Mouse (Mus musculus) limb, embryonic 12.5 days (tissue): Measurements from ENCODE around the gene Wdr26. TPM values are rescaled to one million over a fixed set of nuclear protein-coding genes. Genes with fewer than 3 reads are reported as not detected.

Source experiments
- ATAC-seq: fragments of 200-750 bp; cut with Nextera tagmentation; 2 replicates; pipeline ENCODE4 v1.8.0; 2017; ENCODE audit warnings: low read depth, moderate TSS enrichment; ENCODE audit not compliant: insufficient number of reproducible peaks, insufficient read depth, low FRiP score, low TSS enrichment
- H3K27ac ChIP-seq: fragments of 300-500 bp; sonication (generic); 2 replicates; pipeline ENCODE4 v1.5.1; 2016; ENCODE audit warnings: mild to moderate bottlenecking, moderate library complexity
- H3K27me3 ChIP-seq: fragments of 300-500 bp; sonication (generic); 2 replicates; pipeline ENCODE4 v1.6.1; 2016; ENCODE audit warnings: mild to moderate bottlenecking, moderate library complexity
- H3K36me3 ChIP-seq: fragments of 300-500 bp; sonication (generic); 2 replicates; pipeline ENCODE4 v1.6.1; 2016; ENCODE audit warnings: mild to moderate bottlenecking, moderate library complexity
- H3K4me1 ChIP-seq: fragments of 300-500 bp; sonication (generic); replicated peaks from 2 replicates; pipeline ENCODE4 v1.6.1; 2016
- H3K4me2 ChIP-seq: fragments of 300-500 bp; sonication (generic); 2 replicates; pipeline ENCODE4 v1.6.1; 2016; ENCODE audit warnings: mild to moderate bottlenecking, moderate library complexity
- H3K4me3 ChIP-seq: fragments of 300-500 bp; sonication (generic); replicated peaks from 2 replicates; pipeline ENCODE4 v1.5.1; 2016; ENCODE audit warnings: mild to moderate bottlenecking
- H3K9ac ChIP-seq: fragments of 300-500 bp; sonication (generic); replicated peaks from 2 replicates; pipeline ENCODE4 v1.6.1; 2016; ENCODE audit warnings: mild to moderate bottlenecking, moderate library complexity
- H3K9me3 ChIP-seq: fragments of 300-500 bp; sonication (generic); 2 replicates; pipeline ENCODE4 v1.6.1; 2016; ENCODE audit warnings: mild to moderate bottlenecking, moderate library complexity
- WGBS: fragments of 180-500 bp; shearing (Covaris S2); methylation state at CpG from one replicate; pipeline ENCODE4 v1.1.7; 2016; 5-methylcytosine and 5-hydroxymethylcytosine counted together
- polyA plus RNA-seq: library from polyadenylated mRNA; unstranded; fragments of >200 nt; fragmentation: Nextera tagmentation; extraction: Ambion mirVana; gene quantifications from 2 replicates; pipeline ENCODE4 v1.2.1, GENCODE M21; 2016

Gene Wdr26
- polyA plus RNA-seq, 1 experiment from 2014 or later: 39.2 TPM

- Histone ChIP-seq H3K27ac (no peak overlapping the region), H3K4me3 (no peak overlapping the region), H3K9ac (no peak overlapping the region), H3K27me3 (peaks cover 19% of the 10 kb centered on the region), H3K36me3 (no peaks in the 10 kb centered on the region), H3K4me1 (peaks cover 37% of the 10 kb centered on the region), H3K9me3 (no peaks in the 10 kb centered on the region), H3K4me2 (peak overlapping the region; percentile 78; the same call in 1 of the 2 replicates)
- 46% methylated on average over 9 of the region's 9 CpGs for WGBS
- no peak for ATAC-seq
Observed at GRCm38 (mm10) chr1:181255450-181255849, 43.6 kb upstream of the Wdr26 start.

- Histone ChIP-seq H3K4me3 (no peak overlapping the region), H3K27ac (no peak overlapping the region), H3K4me1 (peaks cover 12% of the 10 kb centered on the region), H3K9ac (no peak overlapping the region), H3K9me3 (peaks cover 6% of the 10 kb centered on the region; the same call in 1 of the 2 replicates), H3K27me3 (peaks cover 4% of the 10 kb centered on the region; the same call in 1 of the 2 replicates), H3K36me3 (no peaks in the 10 kb centered on the region), H3K4me2 (no peak overlapping the region)
- no peak for ATAC-seq
- 79% methylated on average over 5 of the region's 5 CpGs for WGBS
Observed at GRCm38 (mm10) chr1:181251624-181252023, 39.8 kb upstream of the Wdr26 start.

- H3K4me3 ChIP-seq: no peak overlapping the region
- 0 out of 2 replicates have a peak, but pooled peaks cover 4% of the 10 kb centered on the region for H3K27me3 ChIP-seq
- ATAC-seq: no peak
- H3K36me3 ChIP-seq: no peaks in the 10 kb centered on the region
- no peak overlapping the region for H3K27ac ChIP-seq
- peaks cover 6% of the 10 kb centered on the region; the same call in 1 of the 2 replicates for H3K4me1 ChIP-seq
- H3K4me2 ChIP-seq: no peak overlapping the region
- H3K9ac ChIP-seq: no peak overlapping the region
- H3K9me3 ChIP-seq: peaks cover 6% of the 10 kb centered on the region; the same call in 1 of the 2 replicates
- WGBS: 91% methylated on average over 8 of the region's 8 CpGs
Observed at GRCm38 (mm10) chr1:181250961-181251360, 39.2 kb upstream of the Wdr26 start.

GRCm38 (mm10) chr1:181249537-181249936 lies 37.7 kb upstream of the Wdr26 start:
- ATAC-seq: no peak
- Histone ChIP-seq H3K4me2 (no peak overlapping the region), H3K4me3 (no peak overlapping the region), H3K4me1 (0 out of 2 replicates have a peak, but pooled peaks cover 2% of the 10 kb centered on the region), H3K36me3 (no peaks in the 10 kb centered on the region), H3K27ac (no peak overlapping the region), H3K9me3 (peaks cover 6% of the 10 kb centered on the region; the same call in 1 of the 2 replicates), H3K9ac (no peak overlapping the region), H3K27me3 (no peaks in the 10 kb centered on the region)
- 93% methylated on average over 6 of the region's 6 CpGs for WGBS

- Histone ChIP-seq H3K4me1 (no peaks in the 10 kb centered on the region), H3K27ac (no peak overlapping the region), H3K9ac (no peak overlapping the region), H3K27me3 (no peaks in the 10 kb centered on the region), H3K36me3 (no peaks in the 10 kb centered on the region), H3K9me3 (peaks cover 6% of the 10 kb centered on the region; the same call in 1 of the 2 replicates), H3K4me3 (no peak overlapping the region), H3K4me2 (no peak overlapping the region)
- ATAC-seq: no peak
- WGBS: 80% methylated on average over 3 of the region's 3 CpGs
Observed at GRCm38 (mm10) chr1:181247175-181247574, 35.4 kb upstream of the Wdr26 start.

GRCm38 (mm10) chr1:181246487-181247138 lies 34.8 kb upstream of the Wdr26 start:
- Histone ChIP-seq H3K27me3 (no peaks in the 10 kb centered on the region), H3K27ac (no peak overlapping the region), H3K4me3 (no peak overlapping the region), H3K9ac (no peak overlapping the region), H3K36me3 (no peaks in the 10 kb centered on the region), H3K4me1 (no peaks in the 10 kb centered on the region), H3K9me3 (peaks cover 6% of the 10 kb centered on the region; the same call in 1 of the 2 replicates), H3K4me2 (no peak overlapping the region)
- no peak for ATAC-seq
- WGBS: 38% methylated on average over 7 of the region's 7 CpGs

GRCm38 (mm10) chr1:181245554-181246486 lies 34.0 kb upstream of the Wdr26 start:
- WGBS: 73% methylated on average over 11 of the region's 11 CpGs
- Histone ChIP-seq H3K4me3 (no peak overlapping the region), H3K4me1 (no peaks in the 10 kb centered on the region), H3K27ac (no peak overlapping the region), H3K9me3 (peaks cover 6% of the 10 kb centered on the region; the same call in 1 of the 2 replicates), H3K36me3 (no peaks in the 10 kb centered on the region), H3K9ac (no peak overlapping the region), H3K4me2 (no peak overlapping the region), H3K27me3 (no peaks in the 10 kb centered on the region)
- no peak for ATAC-seq

- no peaks in the 10 kb centered on the region for H3K27me3 ChIP-seq
- H3K4me3 ChIP-seq: no peak overlapping the region
- no peaks in the 10 kb centered on the region for H3K4me1 ChIP-seq
- 93% methylated on average over 2 of the region's 2 CpGs for WGBS
- no peak overlapping the region for H3K9ac ChIP-seq
- ATAC-seq: no peak
- peaks cover 3% of the 10 kb centered on the region; the same call in 1 of the 2 replicates for H3K9me3 ChIP-seq
- no peak overlapping the region for H3K4me2 ChIP-seq
- no peaks in the 10 kb centered on the region for H3K36me3 ChIP-seq
- no peak overlapping the region for H3K27ac ChIP-seq
Observed at GRCm38 (mm10) chr1:181245067-181245466, 33.3 kb upstream of the Wdr26 start.

- Histone ChIP-seq H3K9me3 (no peaks in the 10 kb centered on the region), H3K4me3 (no peak overlapping the region), H3K9ac (no peak overlapping the region), H3K4me1 (0 out of 2 replicates have a peak, but pooled peaks cover 6% of the 10 kb centered on the region), H3K27me3 (no peaks in the 10 kb centered on the region), H3K36me3 (no peaks in the 10 kb centered on the region), H3K4me2 (no peak overlapping the region), H3K27ac (no peak overlapping the region)
- ATAC-seq: no peak
- 95% methylated on average over 3 of the region's 3 CpGs for WGBS
Observed at GRCm38 (mm10) chr1:181241185-181241584, 29.4 kb upstream of the Wdr26 start.

- Histone ChIP-seq H3K4me3 (no peak overlapping the region), H3K4me2 (no peak overlapping the region), H3K27me3 (no peaks in the 10 kb centered on the region), H3K4me1 (peaks cover 15% of the 10 kb centered on the region), H3K9me3 (no peaks in the 10 kb centered on the region), H3K27ac (no peak overlapping the region), H3K36me3 (no peaks in the 10 kb centered on the region), H3K9ac (no peak overlapping the region)
- ATAC-seq: no peak
- 44% methylated on average over 5 of the region's 5 CpGs for WGBS
Observed at GRCm38 (mm10) chr1:181237332-181237731, 25.5 kb upstream of the Wdr26 start.
